Mouse (Mus musculus): ENCODE measurements around the gene Gm17657. TPM values are rescaled to one million over a fixed set of nuclear protein-coding genes. Genes with fewer than 3 reads are reported as not detected.

Gene Gm17657
- total and polyA plus RNA-seq, 2 experiments = not detected

DNA sequence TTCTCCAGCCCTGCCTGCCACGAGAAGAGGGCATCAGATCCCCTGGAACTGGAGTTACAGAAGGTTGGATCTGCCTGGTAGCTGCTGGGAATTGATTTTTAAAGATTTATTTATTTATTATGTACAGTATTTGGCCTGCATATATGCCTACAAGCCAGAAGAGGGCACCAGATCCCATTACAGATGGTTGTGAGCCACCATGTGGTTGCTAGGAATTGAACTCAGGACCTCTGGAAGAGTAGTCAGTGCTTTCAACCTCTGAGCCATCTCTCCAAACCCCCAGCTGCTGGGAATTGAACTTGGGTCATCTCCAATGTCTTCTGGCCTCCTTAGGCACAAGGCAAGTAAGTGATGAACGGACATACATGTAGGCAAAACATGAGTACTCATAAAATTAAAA is 5.4 kb downstream of the Gm17657 start:
- WGBS = 88% methylated on average over 2 of the region's 2 CpGs

GRCm38 (mm10) chr17:29542831-29543690 is 6.4 kb downstream of the Gm17657 start:
- no peak overlapping the region for H3K27ac ChIP-seq (replicated peaks; ENCODE audit: insufficient read depth, low read depth, low read length)
- no peaks in the 10 kb centered on the region for H3K27me3 ChIP-seq (ENCODE audit: control insufficient read depth, insufficient read depth, low read length)
- peaks cover 3% of the 10 kb centered on the region; the same call in 1 of the 2 replicates for H3K4me1 ChIP-seq (ENCODE audit: control insufficient read depth, insufficient read depth, low read length)
- TF ChIP-seq POLR2A (IDR thresholded peaks at IDR 0.05; ENCODE audit: extremely low read depth, insufficient read depth, low read length) (no peak), CTCF (IDR thresholded peaks at IDR 0.05; ENCODE audit: low read depth, low read length) (no peak)
- no peak overlapping the region for H3K4me3 ChIP-seq (ENCODE audit: insufficient read depth, low read depth, low read length)
- H3K36me3 ChIP-seq (ENCODE audit: control insufficient read depth, insufficient read depth, low read length) = no peaks in the 10 kb centered on the region
- DNase-seq (ENCODE audit: extremely low read depth, low read depth, low spot score) = no peak
- WGBS = 94% methylated on average over 19 of the region's 19 CpGs
- H3K9ac ChIP-seq (ENCODE audit: low read depth, low read length) = no peak overlapping the region
- no peaks in the 10 kb centered on the region for H3K79me2 ChIP-seq (ENCODE audit: control insufficient read depth, insufficient read depth, low read length)

More for the DNA sequence above, 5.4 kb downstream of the Gm17657 start:
- Histone ChIP-seq H3K27ac (replicated peaks; ENCODE audit: insufficient read depth, low read depth, low read length) (no peak overlapping the region), H3K4me1 (ENCODE audit: control insufficient read depth, insufficient read depth, low read length) (peaks cover 3% of the 10 kb centered on the region; the same call in 1 of the 2 replicates), H3K27me3 (ENCODE audit: control insufficient read depth, insufficient read depth, low read length) (no peaks in the 10 kb centered on the region), H3K9ac (ENCODE audit: low read depth, low read length) (no peak overlapping the region), H3K79me2 (ENCODE audit: control insufficient read depth, insufficient read depth, low read length) (no peaks in the 10 kb centered on the region), H3K4me3 (ENCODE audit: insufficient read depth, low read depth, low read length) (no peak overlapping the region), H3K36me3 (ENCODE audit: control insufficient read depth, insufficient read depth, low read length) (no peaks in the 10 kb centered on the region)
- TF ChIP-seq CTCF (IDR thresholded peaks at IDR 0.05; ENCODE audit: low read depth, low read length) = no peak
- TF ChIP-seq POLR2A (IDR thresholded peaks at IDR 0.05; ENCODE audit: extremely low read depth, insufficient read depth, low read length) = no peak
- DNase-seq (ENCODE audit: extremely low read depth, low read depth, low spot score) = no peak

GRCm38 (mm10) chr17:29541419-29541818 is 8.0 kb downstream of the Gm17657 start:
- 17% methylated on average over 14 of the region's 14 CpGs for WGBS
- H3K36me3 ChIP-seq (ENCODE audit: control insufficient read depth, insufficient read depth, low read length) = no peaks in the 10 kb centered on the region
- no peak overlapping the region for H3K9ac ChIP-seq (ENCODE audit: low read depth, low read length)
- TF ChIP-seq CTCF (IDR thresholded peaks at IDR 0.05; ENCODE audit: low read depth, low read length) (no peak), POLR2A (IDR thresholded peaks at IDR 0.05; ENCODE audit: extremely low read depth, insufficient read depth, low read length) (no peak)
- H3K79me2 ChIP-seq (ENCODE audit: control insufficient read depth, insufficient read depth, low read length) = no peaks in the 10 kb centered on the region
- no peak overlapping the region for H3K27ac ChIP-seq (replicated peaks; ENCODE audit: insufficient read depth, low read depth, low read length)
- H3K4me1 ChIP-seq (ENCODE audit: control insufficient read depth, insufficient read depth, low read length) = peaks cover 3% of the 10 kb centered on the region; the same call in 1 of the 2 replicates
- DNase-seq (ENCODE audit: extremely low read depth, low read depth, low spot score) = peak; percentile 93
- no peak overlapping the region for H3K4me3 ChIP-seq (ENCODE audit: insufficient read depth, low read depth, low read length)
- H3K27me3 ChIP-seq (ENCODE audit: control insufficient read depth, insufficient read depth, low read length) = no peaks in the 10 kb centered on the region

GRCm38 (mm10) chr17:29540426-29540825 is 9.0 kb downstream of the Gm17657 start:
- Histone ChIP-seq H3K36me3 (ENCODE audit: control insufficient read depth, insufficient read depth, low read length) (no peaks in the 10 kb centered on the region), H3K79me2 (ENCODE audit: control insufficient read depth, insufficient read depth, low read length) (no peaks in the 10 kb centered on the region), H3K9ac (ENCODE audit: low read depth, low read length) (no peak overlapping the region), H3K4me1 (ENCODE audit: control insufficient read depth, insufficient read depth, low read length) (peaks cover 3% of the 10 kb centered on the region; the same call in 1 of the 2 replicates), H3K4me3 (ENCODE audit: insufficient read depth, low read depth, low read length) (no peak overlapping the region), H3K27ac (replicated peaks; ENCODE audit: insufficient read depth, low read depth, low read length) (no peak overlapping the region), H3K27me3 (ENCODE audit: control insufficient read depth, insufficient read depth, low read length) (no peaks in the 10 kb centered on the region)
- DNase-seq (ENCODE audit: extremely low read depth, low read depth, low spot score) = no peak
- TF ChIP-seq CTCF (IDR thresholded peaks at IDR 0.05; ENCODE audit: low read depth, low read length) (no peak), POLR2A (IDR thresholded peaks at IDR 0.05; ENCODE audit: extremely low read depth, insufficient read depth, low read length) (no peak)
- WGBS = 80% methylated on average over 8 of the region's 8 CpGs

GRCm38 (mm10) chr17:29533866-29534265 is 15.6 kb downstream of the Gm17657 start:
- 90% methylated on average over 11 of the region's 11 CpGs for WGBS
- H3K27ac ChIP-seq (replicated peaks; ENCODE audit: insufficient read depth, low read depth, low read length) = no peak overlapping the region
- no peak for TF ChIP-seq CTCF (IDR thresholded peaks at IDR 0.05; ENCODE audit: low read depth, low read length)
- TF ChIP-seq POLR2A (IDR thresholded peaks at IDR 0.05; ENCODE audit: extremely low read depth, insufficient read depth, low read length) = no peak

More at GRCm38 (mm10) chr17:29533866-29534265, 15.6 kb downstream of the Gm17657 start:
- H3K27me3 ChIP-seq (ENCODE audit: control insufficient read depth, insufficient read depth, low read length) = no peaks in the 10 kb centered on the region
- H3K9ac ChIP-seq (ENCODE audit: low read depth, low read length) = no peak overlapping the region
- H3K4me1 ChIP-seq (ENCODE audit: control insufficient read depth, insufficient read depth, low read length) = no peaks in the 10 kb centered on the region
- H3K79me2 ChIP-seq (ENCODE audit: control insufficient read depth, insufficient read depth, low read length) = no peaks in the 10 kb centered on the region
- DNase-seq (ENCODE audit: extremely low read depth, low read depth, low spot score) = no peak
- H3K36me3 ChIP-seq (ENCODE audit: control insufficient read depth, insufficient read depth, low read length) = no peaks in the 10 kb centered on the region
- no peak overlapping the region for H3K4me3 ChIP-seq (ENCODE audit: insufficient read depth, low read depth, low read length)
